Comparison of ENCODE assay signal across 8 mouse cellular contexts in genomic region chr6:147091136-147092120, GRCm38 (mm10). TPM values are rescaled to one million over a fixed set of nuclear protein-coding genes. Genes with fewer than 3 reads are reported as not detected.
DNase-seq lines count a peak whose midpoint lies in the region; ATAC-seq lines count a peak whose summit lies in the region.

Gene Klhl42, plus strand, starts transcription at chr6:147091379.

- intact Hi-C loops in gastrocnemius, postnatal 14 days (cut with DNase I; ENCODE audit: low total_unique reads), result no loop called here

- peak; percentile 80 for ATAC-seq in inflammation-experienced regulatory T-cells, adult 6 months

- peak; percentile 86 for DNase-seq in ZHBTc4 (ENCODE audit: low read depth, low spot score)
- peak; percentile 32 to 72 for DNase-seq in cerebellum, postnatal 4 days (ENCODE audit: low spot score in 2 of 2)
- peak; percentile 78 for DNase-seq in gastrocnemius, postnatal 14 days
- DNase-seq in left cerebral cortex, adult 9 months (ENCODE audit: low spot score in 2 of 2), result peak; percentile 26 to 65
- DNase-seq in right cerebral cortex, postnatal 10 days (ENCODE audit: low spot score in 2 of 2), result peak; percentile 70 to 75
- DNase-seq in urinary bladder, postnatal 36 days (ENCODE audit: low spot score in 2 of 2), result peak; percentile 70 to 77

- peaks cover 46% of the 10 kb centered on the region for H3K4me1 ChIP-seq in megakaryocyte, embryonic 14.5 days

- no peaks in the 10 kb centered on the region for H3K9me3 ChIP-seq in megakaryocyte, embryonic 14.5 days

- H3K36me3 ChIP-seq in megakaryocyte, embryonic 14.5 days (replicated peaks; ENCODE audit: low read length), result peaks cover 27% of the 10 kb centered on the region

- H3K4me3 ChIP-seq in megakaryocyte, embryonic 14.5 days (replicated peaks), result peak within 1 kb of the TSS; percentile 94

- H3K27me3 ChIP-seq in megakaryocyte, embryonic 14.5 days (replicated peaks), result no peaks in the 10 kb centered on the region

RNA-seq across cellular contexts. Expression of gene Klhl42, which starts in this region (rescaled TPM):
- total RNA-seq in gastrocnemius, postnatal 14 days (2021), result 1 to 10 TPM; 3.5 to 3.9 TPM
- 10 to 100 TPM; 10.5 to 22.9 (median 19.7) TPM for polyA plus RNA-seq in inflammation-experienced regulatory T-cells, adult 6 months (2017; shearing (Covaris generic))
- 1.7 and 2.7 TPM in 2 replicates for polyA plus RNA-seq in megakaryocyte, embryonic 14.5 days (2012; ENCODE audit: insufficient read depth, low replicate concordance)

Comparison
In these comparisons a context has a peak if more than half of its experiments do, and no peak if none do; other contexts are left out.
1. Peak in every context shown above with its lines: DNase-seq, ATAC-seq and H3K4me3 ChIP-seq.